Mouse (Mus musculus) liver, embryonic 14.5 days (tissue): ENCODE results near the gene Polm.

Experiments
- CTCF ChIP-seq: IDR thresholded peaks from 2 replicates; pipeline ENCODE4 v1.5.1; 2016; ENCODE audit warnings: antibody characterized with exemption, low read depth, control low read depth
- EP300 ChIP-seq: IDR thresholded peaks from 2 replicates; pipeline ENCODE4 v1.6.1; 2016; ENCODE audit warnings: antibody characterized with exemption, low read depth

DNA sequence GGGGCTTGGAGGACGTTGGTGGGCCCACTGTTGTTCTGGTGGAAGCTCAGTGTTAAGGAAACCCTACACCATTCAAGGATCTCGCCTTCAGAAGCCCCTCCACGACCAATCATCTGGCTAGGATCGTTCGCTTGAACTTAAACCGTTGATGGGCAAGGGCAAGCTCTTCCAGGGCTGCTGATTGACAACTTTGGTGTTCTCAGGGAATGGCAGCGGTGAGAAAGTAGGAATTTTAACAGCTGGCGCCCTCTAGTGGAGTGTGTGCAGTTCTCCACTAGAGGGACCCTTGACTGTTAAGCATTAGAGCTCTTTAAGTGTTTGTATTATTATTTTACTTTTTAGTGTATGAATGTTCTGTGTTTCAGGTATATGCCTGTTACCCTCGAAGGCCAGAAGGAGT, 48.4 kb upstream of the Polm start:
- peak; percentile 89 for TF ChIP-seq CTCF
- no peak for TF ChIP-seq EP300
